Mouse (Mus musculus): ENCODE data around the gene Ccrl2. TPM values are rescaled to one million over a fixed set of nuclear protein-coding genes. Genes with fewer than 3 reads are reported as not detected.

Ccrl2 gene
- 2.4 and 3.2 TPM in 2 replicates for total RNA-seq (2014; rRNA removed)
- 1.3 and 1.8 TPM in 2 replicates for polyA plus RNA-seq (2012; rRNA removed)

GRCm38 (mm10) chr9:111056798-111057543 is at the start of gene Ccrl2:
TSS of gene Ccrl2 (minus strand) at chr9:111057519.
- no peaks in the 10 kb centered on the region; the same call in 1 of the 2 replicates for H3K4me1 ChIP-seq (ENCODE audit: control insufficient read depth, insufficient read depth, low read length)

GRCm38 (mm10) chr9:111103893-111104292 is 46.6 kb upstream of the Ccrl2 start:
- peaks cover 8% of the 10 kb centered on the region for H3K4me1 ChIP-seq (ENCODE audit: control insufficient read depth, insufficient read depth, low read length)
- no peak for TF ChIP-seq POLR2A (IDR thresholded peaks at IDR 0.05; ENCODE audit: extremely low read depth, insufficient read depth, low read length)
- no peak for TF ChIP-seq CTCF (IDR thresholded peaks at IDR 0.05; ENCODE audit: low read depth, low read length)
- no peak for DNase-seq (ENCODE audit: extremely low read depth, low read depth, low spot score)
- H3K4me3 ChIP-seq (ENCODE audit: insufficient read depth, low read depth, low read length), result no peak overlapping the region
- no peaks in the 10 kb centered on the region for H3K36me3 ChIP-seq (ENCODE audit: control insufficient read depth, insufficient read depth, low read length)
- H3K27me3 ChIP-seq (ENCODE audit: control insufficient read depth, insufficient read depth, low read length), result no peaks in the 10 kb centered on the region
- 86% methylated on average over 5 of the region's 5 CpGs for WGBS
- no peaks in the 10 kb centered on the region for H3K79me2 ChIP-seq (ENCODE audit: control insufficient read depth, insufficient read depth, low read length)
- no peak overlapping the region for H3K27ac ChIP-seq (replicated peaks; ENCODE audit: insufficient read depth, low read depth, low read length)
- no peak overlapping the region for H3K9ac ChIP-seq (ENCODE audit: low read depth, low read length)

More at GRCm38 (mm10) chr9:111056798-111057543, at the start of gene Ccrl2:
- TF ChIP-seq CTCF (IDR thresholded peaks at IDR 0.05; ENCODE audit: low read depth, low read length) (no peak), POLR2A (IDR thresholded peaks at IDR 0.05; ENCODE audit: extremely low read depth, insufficient read depth, low read length) (no peak)
- Histone ChIP-seq H3K36me3 (ENCODE audit: control insufficient read depth, insufficient read depth, low read length) (no peaks in the 10 kb centered on the region), H3K27ac (replicated peaks; ENCODE audit: insufficient read depth, low read depth, low read length) (peak within 1 kb of the TSS; percentile 47), H3K9ac (ENCODE audit: low read depth, low read length) (peak within 1 kb of the TSS; percentile 70), H3K4me3 (ENCODE audit: insufficient read depth, low read depth, low read length) (peak within 1 kb of the TSS; percentile 53), H3K79me2 (ENCODE audit: control insufficient read depth, insufficient read depth, low read length) (no peaks in the 10 kb centered on the region), H3K27me3 (ENCODE audit: control insufficient read depth, insufficient read depth, low read length) (no peaks in the 10 kb centered on the region)
- peak; percentile 46 for DNase-seq (ENCODE audit: extremely low read depth, low read depth, low spot score)
- 1% methylated on average over 17 of the region's 17 CpGs for WGBS

- TF ChIP-seq POLR2A (IDR thresholded peaks at IDR 0.05; ENCODE audit: extremely low read depth, insufficient read depth, low read length) (no peak), CTCF (IDR thresholded peaks at IDR 0.05; ENCODE audit: low read depth, low read length) (no peak)
- Histone ChIP-seq H3K36me3 (ENCODE audit: control insufficient read depth, insufficient read depth, low read length) (no peaks in the 10 kb centered on the region), H3K27me3 (ENCODE audit: control insufficient read depth, insufficient read depth, low read length) (no peaks in the 10 kb centered on the region), H3K4me1 (ENCODE audit: control insufficient read depth, insufficient read depth, low read length) (peaks cover 8% of the 10 kb centered on the region), H3K79me2 (ENCODE audit: control insufficient read depth, insufficient read depth, low read length) (no peaks in the 10 kb centered on the region), H3K27ac (replicated peaks; ENCODE audit: insufficient read depth, low read depth, low read length) (no peak overlapping the region), H3K4me3 (ENCODE audit: insufficient read depth, low read depth, low read length) (no peak overlapping the region), H3K9ac (ENCODE audit: low read depth, low read length) (no peak overlapping the region)
- DNase-seq (ENCODE audit: extremely low read depth, low read depth, low spot score), result no peak
- WGBS, result 89% methylated on average over 5 of the region's 5 CpGs
Observed at GRCm38 (mm10) chr9:111103293-111103692, 46.0 kb upstream of the Ccrl2 start.

GRCm38 (mm10) chr9:111100406-111100805 is 43.1 kb upstream of the Ccrl2 start:
- no peak overlapping the region for H3K9ac ChIP-seq (ENCODE audit: low read depth, low read length)
- 94% methylated on average over 3 of the region's 3 CpGs for WGBS
- TF ChIP-seq POLR2A (IDR thresholded peaks at IDR 0.05; ENCODE audit: extremely low read depth, insufficient read depth, low read length) (no peak), CTCF (IDR thresholded peaks at IDR 0.05; ENCODE audit: low read depth, low read length) (no peak)
- H3K27ac ChIP-seq (replicated peaks; ENCODE audit: insufficient read depth, low read depth, low read length), result no peak overlapping the region
- H3K27me3 ChIP-seq (ENCODE audit: control insufficient read depth, insufficient read depth, low read length), result no peaks in the 10 kb centered on the region
- no peak overlapping the region for H3K4me3 ChIP-seq (ENCODE audit: insufficient read depth, low read depth, low read length)
- no peak for DNase-seq (ENCODE audit: extremely low read depth, low read depth, low spot score)
- H3K79me2 ChIP-seq (ENCODE audit: control insufficient read depth, insufficient read depth, low read length), result no peaks in the 10 kb centered on the region
- peaks cover 7% of the 10 kb centered on the region for H3K4me1 ChIP-seq (ENCODE audit: control insufficient read depth, insufficient read depth, low read length)
- no peaks in the 10 kb centered on the region for H3K36me3 ChIP-seq (ENCODE audit: control insufficient read depth, insufficient read depth, low read length)

GRCm38 (mm10) chr9:111097543-111097942 is 40.2 kb upstream of the Ccrl2 start:
- no peak overlapping the region for H3K4me3 ChIP-seq (ENCODE audit: insufficient read depth, low read depth, low read length)
- no peaks in the 10 kb centered on the region for H3K27me3 ChIP-seq (ENCODE audit: control insufficient read depth, insufficient read depth, low read length)
- H3K27ac ChIP-seq (replicated peaks; ENCODE audit: insufficient read depth, low read depth, low read length), result no peak overlapping the region
- no peak for DNase-seq (ENCODE audit: extremely low read depth, low read depth, low spot score)
- TF ChIP-seq CTCF (IDR thresholded peaks at IDR 0.05; ENCODE audit: low read depth, low read length), result no peak
- no peak for TF ChIP-seq POLR2A (IDR thresholded peaks at IDR 0.05; ENCODE audit: extremely low read depth, insufficient read depth, low read length)
- no peaks in the 10 kb centered on the region for H3K79me2 ChIP-seq (ENCODE audit: control insufficient read depth, insufficient read depth, low read length)
- WGBS, result 65% methylated on average over 6 of the region's 6 CpGs
- H3K9ac ChIP-seq (ENCODE audit: low read depth, low read length), result no peak overlapping the region
- no peaks in the 10 kb centered on the region for H3K36me3 ChIP-seq (ENCODE audit: control insufficient read depth, insufficient read depth, low read length)
- H3K4me1 ChIP-seq (ENCODE audit: control insufficient read depth, insufficient read depth, low read length), result no peaks in the 10 kb centered on the region
